Mouse (Mus musculus): Measurements from ENCODE around the gene Nr2c2ap. TPM values are rescaled to one million over a fixed set of nuclear protein-coding genes. Genes with fewer than 3 reads are reported as not detected.
A peak's percentile ranks its signal among the peaks of the same experiment; 100 is the strongest.

Gene Nr2c2ap
- 21.2 and 21.9 TPM in 2 replicates for polyA plus RNA-seq (2012; ENCODE audit: insufficient read depth, insufficient read length, missing spikeins)

DNA sequence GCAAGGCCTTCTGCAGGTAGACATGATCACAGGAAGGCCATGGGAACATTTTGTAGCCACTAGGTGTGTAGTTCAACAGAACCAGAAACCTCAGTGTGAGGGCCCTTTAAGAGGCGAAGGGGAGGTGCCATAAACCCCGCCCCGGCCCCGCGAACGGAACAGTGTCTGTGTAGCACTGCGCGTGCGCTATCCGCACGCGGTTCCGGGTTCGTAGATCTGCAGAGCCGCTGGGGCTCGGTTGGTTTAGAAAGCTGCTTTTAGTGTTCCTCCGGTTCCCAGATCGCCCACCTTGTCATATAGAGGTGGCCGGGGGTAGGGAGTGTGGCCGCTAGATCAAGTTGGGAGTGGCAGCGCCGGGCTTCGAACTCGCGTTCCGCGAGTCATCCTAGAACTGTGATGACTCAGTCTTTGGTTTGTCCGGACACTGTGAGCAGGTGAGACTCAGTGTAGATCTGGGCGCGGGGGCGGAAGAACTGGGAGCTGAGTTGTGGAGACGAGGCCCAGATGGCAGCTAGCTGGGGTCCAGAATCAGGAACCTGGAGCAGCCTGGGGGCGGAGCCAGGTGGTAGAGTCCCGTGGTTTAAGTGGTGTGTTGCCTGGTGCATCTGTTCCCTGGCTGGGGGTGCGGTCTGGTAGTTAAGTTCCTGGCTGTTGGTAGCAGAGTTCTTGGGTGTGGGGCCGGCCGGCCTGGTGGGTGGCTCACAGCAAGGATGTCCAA lies at the start of gene Nr2c2ap:
Gene Nr2c2ap (plus strand): TSS at position 168 of the 718 bp plus-strand sequence.
- TF ChIP-seq CTCF (IDR thresholded peaks at IDR 0.05; ENCODE audit: low read depth, low read length) (no peak), POLR2A (IDR thresholded peaks at IDR 0.05; ENCODE audit: borderline replicate concordance, low read depth, low read length) (peak; percentile 80; the same call in 1 of the 2 replicates)
- peak within 1 kb of the TSS; percentile 66 for H3K27ac ChIP-seq (ENCODE audit: insufficient read depth, low read depth, low read length)
- peaks cover 19% of the 10 kb centered on the region for H3K4me1 ChIP-seq (ENCODE audit: control insufficient read depth, insufficient read depth, low read length)

DNA sequence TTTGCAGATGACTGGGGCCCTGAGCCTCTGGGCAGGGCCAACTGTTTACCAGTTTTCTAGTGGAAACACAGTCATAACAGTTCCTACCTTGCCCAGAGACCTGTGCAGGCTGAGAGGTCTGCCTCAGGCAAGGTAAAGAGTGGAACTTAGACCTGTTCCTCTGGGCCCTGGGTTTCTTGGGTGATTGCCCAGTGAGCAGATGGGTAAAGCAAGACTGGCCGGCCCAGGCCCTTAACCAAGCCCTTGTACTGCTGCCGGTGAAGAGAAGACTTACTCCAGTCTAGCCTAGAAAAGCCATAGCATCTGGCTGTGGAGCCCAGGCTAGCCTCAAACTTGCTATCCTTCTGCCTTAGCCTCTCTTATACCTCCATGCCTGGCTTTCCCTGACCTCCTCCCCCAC lies 49.2 kb upstream of the Nr2c2ap start:
- no peak overlapping the region for H3K27ac ChIP-seq (ENCODE audit: insufficient read depth, low read depth, low read length)
- peaks cover 3% of the 10 kb centered on the region for H3K4me1 ChIP-seq (ENCODE audit: control insufficient read depth, insufficient read depth, low read length)
- no peak overlapping the region for H3K4me3 ChIP-seq (ENCODE audit: insufficient read depth, low read length)
- TF ChIP-seq CTCF (IDR thresholded peaks at IDR 0.05; ENCODE audit: low read depth, low read length) (no peak), POLR2A (IDR thresholded peaks at IDR 0.05; ENCODE audit: borderline replicate concordance, low read depth, low read length) (no peak)

More for the DNA sequence above, at the start of gene Nr2c2ap:
- peak within 1 kb of the TSS; percentile 91 for H3K4me3 ChIP-seq (ENCODE audit: insufficient read depth, low read length)

DNA sequence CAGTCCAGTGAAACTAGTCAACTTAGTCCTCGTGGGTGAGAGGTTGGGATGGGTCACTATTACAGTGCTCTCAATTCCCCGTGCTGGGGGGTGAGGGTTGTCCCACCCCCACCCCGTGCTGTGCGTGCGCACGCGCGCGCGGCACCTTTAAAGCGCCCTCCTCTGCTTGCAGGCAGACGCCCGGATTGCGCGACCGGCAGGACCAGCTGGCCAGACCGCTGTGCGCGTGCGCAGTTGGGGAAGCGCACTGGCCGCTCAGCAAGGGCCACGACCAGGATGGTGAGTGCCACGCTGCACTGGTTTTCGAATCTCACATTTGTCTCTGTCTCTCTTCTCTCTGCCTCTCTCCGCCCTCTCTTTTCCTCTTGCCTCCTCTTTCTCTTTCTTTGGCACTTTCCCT lies 47.8 kb upstream of the Nr2c2ap start, which contains the start of gene Hapln4:
Gene Hapln4 (plus strand): TSS at position 173 of the 400 bp plus-strand sequence.
- no peak for TF ChIP-seq CTCF (IDR thresholded peaks at IDR 0.05; ENCODE audit: low read depth, low read length)
- TF ChIP-seq POLR2A (IDR thresholded peaks at IDR 0.05; ENCODE audit: borderline replicate concordance, low read depth, low read length): no peak
- Histone ChIP-seq H3K4me3 (ENCODE audit: insufficient read depth, low read length) (peak within 1 kb of the TSS; percentile 59), H3K27ac (ENCODE audit: insufficient read depth, low read depth, low read length) (no peak within 1 kb of the TSS), H3K4me1 (ENCODE audit: control insufficient read depth, insufficient read depth, low read length) (peaks cover 3% of the 10 kb centered on the region)

DNA sequence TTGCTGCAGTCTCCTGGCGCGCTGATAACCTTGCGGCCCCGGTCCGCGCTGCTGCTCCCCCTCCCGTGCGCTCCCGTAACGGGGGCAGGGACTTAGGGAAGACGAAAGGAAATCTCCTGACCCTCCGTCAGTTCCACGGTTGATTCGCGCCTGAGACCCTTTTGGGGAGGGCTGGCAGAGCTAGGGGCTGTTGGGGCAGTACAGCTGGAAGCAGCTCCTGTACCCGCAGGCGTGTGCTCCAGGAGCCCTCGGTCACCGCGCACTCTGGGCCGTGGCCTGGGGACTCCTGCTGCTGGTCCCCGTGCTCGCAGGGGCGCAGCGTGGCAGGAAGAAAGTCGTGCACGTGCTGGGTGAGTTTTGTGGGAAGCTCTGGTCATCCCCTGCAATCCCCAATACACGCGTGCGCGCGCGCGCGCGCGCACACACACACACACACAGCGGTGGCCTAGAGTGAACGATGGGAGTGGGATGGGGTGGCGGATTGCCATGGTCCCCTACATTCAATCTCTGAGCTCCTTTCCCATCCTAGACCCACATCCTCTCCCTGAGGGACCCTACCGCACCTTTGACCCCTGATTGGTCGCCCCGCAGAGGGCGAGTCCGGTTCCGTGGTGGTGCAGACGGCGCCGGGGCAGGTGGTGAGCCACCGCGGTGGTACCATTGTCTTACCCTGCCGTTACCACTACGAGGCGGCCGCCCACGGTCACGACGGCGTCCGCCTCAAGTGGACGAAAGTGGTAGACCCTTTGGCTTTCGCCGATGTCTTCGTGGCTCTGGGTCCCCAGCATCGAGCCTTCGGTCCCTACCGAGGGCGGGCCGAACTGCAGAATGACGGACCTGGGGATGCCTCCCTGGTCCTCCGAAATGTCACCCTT lies 46.7 kb upstream of the Nr2c2ap start:
- Histone ChIP-seq H3K4me3 (ENCODE audit: insufficient read depth, low read length) (peak overlapping the region; percentile 59), H3K27ac (ENCODE audit: insufficient read depth, low read depth, low read length) (no peak overlapping the region), H3K4me1 (ENCODE audit: control insufficient read depth, insufficient read depth, low read length) (peaks cover 3% of the 10 kb centered on the region)
- TF ChIP-seq POLR2A (IDR thresholded peaks at IDR 0.05; ENCODE audit: borderline replicate concordance, low read depth, low read length) (no peak), CTCF (IDR thresholded peaks at IDR 0.05; ENCODE audit: low read depth, low read length) (no peak)

DNA sequence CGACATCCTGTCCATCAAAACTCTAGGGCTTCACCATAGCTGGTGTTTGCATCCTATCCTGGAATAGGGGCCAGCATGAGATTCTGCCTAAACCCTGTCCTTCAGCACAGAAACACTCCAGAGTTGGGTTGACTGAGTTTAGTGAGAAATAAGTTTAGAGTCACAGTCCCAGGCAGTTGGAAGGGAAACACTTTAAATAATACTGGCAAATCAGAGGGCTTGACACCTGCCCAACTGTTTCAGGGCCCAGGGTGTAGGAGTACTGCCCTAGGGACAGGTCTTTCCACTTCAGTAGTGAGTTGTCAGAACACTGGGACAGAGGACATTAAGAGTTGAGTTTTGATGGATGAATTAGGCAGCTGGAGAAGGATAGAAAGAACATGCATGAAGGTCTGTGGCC lies 45.0 kb upstream of the Nr2c2ap start:
- Histone ChIP-seq H3K4me1 (ENCODE audit: control insufficient read depth, insufficient read depth, low read length) (peaks cover 3% of the 10 kb centered on the region), H3K4me3 (ENCODE audit: insufficient read depth, low read length) (no peak overlapping the region), H3K27ac (ENCODE audit: insufficient read depth, low read depth, low read length) (no peak overlapping the region)
- TF ChIP-seq POLR2A (IDR thresholded peaks at IDR 0.05; ENCODE audit: borderline replicate concordance, low read depth, low read length): no peak
- no peak for TF ChIP-seq CTCF (IDR thresholded peaks at IDR 0.05; ENCODE audit: low read depth, low read length)

DNA sequence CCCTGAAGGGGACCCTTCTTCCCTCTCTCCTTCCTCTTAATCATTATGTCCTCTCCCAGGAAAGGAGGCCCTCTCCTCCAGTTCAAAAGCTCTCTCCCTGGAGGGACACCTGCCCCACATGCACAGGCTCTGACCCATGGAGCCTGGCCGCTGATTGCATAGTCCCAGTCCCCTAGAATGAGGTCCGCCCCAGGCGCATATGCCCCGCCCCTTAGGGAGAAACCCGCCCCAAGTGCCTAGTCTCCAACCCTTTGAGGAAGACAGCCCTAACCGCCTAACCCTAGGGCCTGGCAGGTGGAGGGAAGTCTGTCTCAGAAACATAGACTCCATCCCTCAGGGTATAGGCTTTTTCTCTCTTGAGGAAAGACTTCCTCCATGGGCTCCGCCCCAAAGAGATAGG lies 43.9 kb upstream of the Nr2c2ap start:
- no peak for TF ChIP-seq CTCF (IDR thresholded peaks at IDR 0.05; ENCODE audit: low read depth, low read length)
- no peak for TF ChIP-seq POLR2A (IDR thresholded peaks at IDR 0.05; ENCODE audit: borderline replicate concordance, low read depth, low read length)
- Histone ChIP-seq H3K27ac (ENCODE audit: insufficient read depth, low read depth, low read length) (no peak overlapping the region), H3K4me3 (ENCODE audit: insufficient read depth, low read length) (no peak overlapping the region), H3K4me1 (ENCODE audit: control insufficient read depth, insufficient read depth, low read length) (peaks cover 3% of the 10 kb centered on the region)

DNA sequence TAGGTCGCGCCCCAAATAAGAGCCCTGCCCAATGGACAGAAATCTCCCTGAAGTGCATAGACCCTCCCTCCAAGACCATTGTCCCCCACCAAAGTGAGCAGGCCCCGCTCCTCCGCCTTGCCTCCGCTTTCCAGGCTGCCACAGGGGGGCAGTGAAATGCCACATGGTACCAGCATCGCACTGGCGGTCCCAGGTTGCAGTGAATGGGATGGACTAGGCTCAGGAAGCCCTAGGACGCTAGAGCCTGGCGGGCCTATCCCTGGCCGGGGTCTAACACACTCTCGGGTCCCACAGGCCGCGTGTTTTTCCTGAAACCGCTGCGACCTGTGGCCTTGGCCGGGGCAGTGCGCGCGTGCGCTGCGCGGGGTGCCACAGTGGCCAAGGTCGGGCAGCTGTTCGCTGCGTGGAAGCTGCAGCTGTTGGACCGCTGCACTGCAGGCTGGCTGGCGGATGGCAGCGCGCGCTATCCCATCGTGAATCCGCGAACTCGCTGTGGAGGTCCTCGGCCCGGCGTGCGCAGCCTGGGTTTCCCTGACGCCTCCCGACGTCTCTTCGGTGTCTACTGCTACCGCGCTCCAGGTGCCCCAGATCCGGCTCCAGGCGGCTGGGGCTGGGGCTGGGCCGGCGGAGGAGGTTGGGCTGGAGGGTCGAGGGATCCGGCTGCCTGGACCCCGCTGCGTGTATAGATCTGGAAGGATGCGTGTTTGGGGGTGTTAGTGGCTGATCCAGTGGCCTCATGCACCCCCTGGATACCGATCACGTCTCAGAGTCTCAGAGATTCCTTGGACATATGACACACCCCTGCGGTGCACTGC lies 43.1 kb upstream of the Nr2c2ap start:
- peaks cover 2% of the 10 kb centered on the region for H3K4me1 ChIP-seq (ENCODE audit: control insufficient read depth, insufficient read depth, low read length)
- H3K27ac ChIP-seq (ENCODE audit: insufficient read depth, low read depth, low read length): no peak overlapping the region
- TF ChIP-seq CTCF (IDR thresholded peaks at IDR 0.05; ENCODE audit: low read depth, low read length) (0 out of 2 replicates have a peak, but pooled peaks have one; percentile 12), POLR2A (IDR thresholded peaks at IDR 0.05; ENCODE audit: borderline replicate concordance, low read depth, low read length) (no peak)
- no peak overlapping the region for H3K4me3 ChIP-seq (ENCODE audit: insufficient read depth, low read length)

DNA sequence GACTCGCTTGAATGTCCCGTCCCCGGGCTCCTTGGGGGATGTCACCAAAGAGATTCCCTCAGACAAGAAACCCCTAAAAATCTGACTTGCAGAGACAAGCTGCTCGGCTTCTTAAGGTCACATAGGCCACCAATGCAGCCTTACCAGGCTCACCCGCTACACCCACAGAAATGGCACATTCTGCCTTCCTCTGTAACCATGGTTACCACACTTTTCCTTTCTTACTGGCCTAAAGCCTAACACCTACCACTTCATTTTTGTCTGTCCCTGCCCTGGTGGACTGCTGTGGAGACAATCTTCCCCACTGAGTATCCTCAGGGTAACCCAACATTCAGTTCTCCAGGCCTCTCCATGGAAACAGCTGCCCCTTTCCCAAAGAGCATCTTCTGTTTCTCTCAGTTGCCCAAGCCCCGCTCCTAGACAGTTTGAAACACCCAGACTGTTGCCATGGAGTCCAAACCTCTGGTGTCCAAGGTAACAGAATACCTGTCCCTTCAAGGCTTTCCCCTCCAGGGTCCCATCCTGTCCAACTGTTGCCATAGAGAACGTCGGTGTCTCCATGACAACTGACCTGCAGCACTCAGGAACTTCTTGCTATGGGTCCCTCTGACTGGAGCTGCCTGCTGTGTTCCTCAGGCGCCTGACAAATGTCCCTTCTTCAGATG lies 41.7 kb upstream of the Nr2c2ap start:
- TF ChIP-seq POLR2A (IDR thresholded peaks at IDR 0.05; ENCODE audit: borderline replicate concordance, low read depth, low read length): no peak
- TF ChIP-seq CTCF (IDR thresholded peaks at IDR 0.05; ENCODE audit: low read depth, low read length): no peak
- Histone ChIP-seq H3K27ac (ENCODE audit: insufficient read depth, low read depth, low read length) (no peak overlapping the region), H3K4me3 (ENCODE audit: insufficient read depth, low read length) (no peak overlapping the region)

DNA sequence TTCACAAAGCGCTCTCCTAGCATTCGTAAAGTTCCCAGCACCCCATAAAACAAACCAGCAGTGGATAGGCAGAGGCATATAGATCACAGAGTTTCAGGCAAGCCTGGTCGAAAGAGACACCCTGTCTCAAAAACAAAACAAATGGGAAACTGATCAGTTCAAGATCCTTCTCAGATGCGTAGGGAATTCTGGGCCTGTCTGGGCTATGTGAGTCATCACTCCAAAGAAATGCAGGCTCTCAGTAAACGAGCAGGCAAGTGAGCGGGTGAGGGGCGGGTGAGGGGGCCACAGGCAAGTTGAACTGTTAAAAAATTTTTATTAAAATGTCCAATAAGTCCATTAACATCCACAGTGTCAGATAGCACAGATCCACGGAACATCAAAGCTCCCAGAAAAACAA lies 38.3 kb upstream of the Nr2c2ap start:
- Histone ChIP-seq H3K4me3 (ENCODE audit: insufficient read depth, low read length) (no peak overlapping the region), H3K4me1 (ENCODE audit: control insufficient read depth, insufficient read depth, low read length) (no peaks in the 10 kb centered on the region), H3K27ac (ENCODE audit: insufficient read depth, low read depth, low read length) (no peak overlapping the region)
- no peak for TF ChIP-seq CTCF (IDR thresholded peaks at IDR 0.05; ENCODE audit: low read depth, low read length)
- no peak for TF ChIP-seq POLR2A (IDR thresholded peaks at IDR 0.05; ENCODE audit: borderline replicate concordance, low read depth, low read length)

More for the DNA sequence above, 41.7 kb upstream of the Nr2c2ap start:
- H3K4me1 ChIP-seq (ENCODE audit: control insufficient read depth, insufficient read depth, low read length): no peaks in the 10 kb centered on the region; the same call in 1 of the 2 replicates
